In the genomic region with DNA sequence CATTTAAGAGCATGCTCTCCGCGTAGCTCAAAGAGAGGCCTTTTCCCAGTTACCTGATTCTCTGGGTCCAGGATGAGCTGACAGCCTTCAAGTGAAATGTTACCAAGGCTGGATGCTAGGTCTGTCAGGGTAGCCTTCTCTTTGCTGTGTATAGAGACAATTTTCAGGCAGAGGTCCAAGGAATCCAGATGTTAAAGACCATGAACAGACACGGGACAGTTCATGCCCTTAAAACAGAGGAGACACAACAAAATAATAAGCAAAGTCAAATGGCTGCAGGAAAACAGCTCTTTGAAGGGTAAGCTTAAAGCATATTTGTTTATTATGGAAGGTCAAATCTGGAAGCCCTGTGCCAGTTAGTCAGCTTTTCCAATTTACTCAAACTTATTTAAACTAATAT, we compare ENCODE assay signal across 16 mouse cellular contexts.
"Had no signal": no experiment of that assay in that cellular context is flagged by ENCODE, and none has a peak within 500 bp of the region (broad histone marks: within the 10 kb centered on the region; RNA-seq: fewer than 3 reads in every experiment).

No protein-coding gene starts in this region.

- H3K4me2 ChIP-seq: liver, embryonic 13.5 days; liver, embryonic 15.5 days; midbrain, embryonic 11.5 days; midbrain, embryonic 13.5 days; midbrain, embryonic 15.5 days; neural tube, embryonic 12.5 days; stomach, embryonic 15.5 days had no signal

- H3K36me3 ChIP-seq: liver, embryonic 13.5 days; liver, embryonic 15.5 days; midbrain, embryonic 13.5 days; midbrain, embryonic 15.5 days; neural tube, embryonic 12.5 days; stomach, embryonic 15.5 days had no signal

- H3K4me3 ChIP-seq: liver, embryonic 13.5 days; liver, embryonic 15.5 days; megakaryocyte, embryonic 14.5 days; midbrain, embryonic 13.5 days; midbrain, embryonic 15.5 days; neural tube, embryonic 12.5 days; stomach, embryonic 15.5 days had no signal

- H3K27me3 ChIP-seq: liver, embryonic 13.5 days; liver, embryonic 15.5 days; megakaryocyte, embryonic 14.5 days; midbrain, embryonic 13.5 days; midbrain, embryonic 15.5 days; neural tube, embryonic 12.5 days; stomach, embryonic 15.5 days had no signal

- ATAC-seq: liver, postnatal 0 days; midbrain, embryonic 13.5 days; midbrain, embryonic 15.5 days had no signal

- H3K27ac ChIP-seq: liver, embryonic 13.5 days; liver, embryonic 15.5 days; macrophage; midbrain, embryonic 13.5 days; midbrain, embryonic 15.5 days; neural tube, embryonic 12.5 days; stomach, embryonic 15.5 days; stomach, postnatal 0 days had no signal

- DNase-seq: liver, embryonic 13.5 days; liver, postnatal 0 days; lung, postnatal 10 days; right cerebral cortex, postnatal 14 days; thymus, adult 2 months; thymus, postnatal 25 days; thymus, postnatal 4 days had no signal

- H3K9ac ChIP-seq: liver, embryonic 13.5 days; liver, embryonic 15.5 days; liver, postnatal 0 days; midbrain, embryonic 13.5 days; midbrain, embryonic 15.5 days; neural tube, embryonic 12.5 days; stomach, embryonic 15.5 days had no signal

- H3K4me1 ChIP-seq: liver, embryonic 13.5 days; liver, embryonic 15.5 days; megakaryocyte, embryonic 14.5 days; midbrain, embryonic 13.5 days; midbrain, embryonic 15.5 days; stomach, embryonic 15.5 days had no signal

- H3K9me3 ChIP-seq: liver, embryonic 13.5 days; liver, embryonic 15.5 days; midbrain, embryonic 15.5 days; stomach, embryonic 15.5 days had no signal
